ENCODE assay signal across 22 mouse cellular contexts in genomic region chr16:74200024-74200703, GRCm38 (mm10).
DNase-seq lines count a peak whose midpoint lies in the region; ATAC-seq and TF ChIP-seq lines count a peak whose summit lies in the region.
"Had no signal": no experiment of that assay in that cellular context is flagged by ENCODE, and none has a peak within 500 bp of the region (broad histone marks: within the 10 kb centered on the region; RNA-seq: fewer than 3 reads in every experiment).

No protein-coding gene starts in this region.

- H3K27me3 ChIP-seq in forebrain, embryonic 11.5 days (ENCODE audit: control insufficient read depth, insufficient read depth, low read length), result no peaks in the 10 kb centered on the region
- H3K27me3 ChIP-seq in forebrain, embryonic 10.5 days (ENCODE audit: poor library complexity, severe bottlenecking), result no peaks in the 10 kb centered on the region
- no peaks in the 10 kb centered on the region for H3K27me3 ChIP-seq in forebrain, embryonic 14.5 days (replicated peaks; ENCODE audit: control insufficient read depth, insufficient read depth, low read length)
- no peaks in the 10 kb centered on the region for H3K27me3 ChIP-seq in forebrain, embryonic 16.5 days (replicated peaks; ENCODE audit: control insufficient read depth, insufficient read depth, low read length)
- H3K27me3 ChIP-seq: CH12.LX; embryonic facial prominence, embryonic 12.5 days had no signal

- no peak overlapping the region for H3K4me2 ChIP-seq in forebrain, embryonic 11.5 days (ENCODE audit: low read depth, low read length, severe bottlenecking)
- no peak overlapping the region for H3K4me2 ChIP-seq in forebrain, embryonic 14.5 days (ENCODE audit: low read length)
- H3K4me2 ChIP-seq in forebrain, embryonic 16.5 days (ENCODE audit: low read length), result no peak overlapping the region
- H3K4me2 ChIP-seq: embryonic facial prominence, embryonic 12.5 days had no signal

- no peaks in the 10 kb centered on the region for H3K9me3 ChIP-seq in forebrain, embryonic 11.5 days (ENCODE audit: control insufficient read depth, low read length)
- H3K9me3 ChIP-seq in forebrain, embryonic 10.5 days, result no peaks in the 10 kb centered on the region
- H3K9me3 ChIP-seq in forebrain, embryonic 14.5 days (replicated peaks; ENCODE audit: control insufficient read depth, low read length), result no peaks in the 10 kb centered on the region
- no peaks in the 10 kb centered on the region for H3K9me3 ChIP-seq in forebrain, embryonic 16.5 days (ENCODE audit: control insufficient read depth, low read length)
- H3K9me3 ChIP-seq: embryonic facial prominence, embryonic 10.5 days; embryonic facial prominence, embryonic 12.5 days; G1E had no signal

- no peak overlapping the region for H3K9ac ChIP-seq in forebrain, embryonic 11.5 days (ENCODE audit: low read length)
- no peak overlapping the region for H3K9ac ChIP-seq in forebrain, embryonic 14.5 days (ENCODE audit: low read length)
- H3K9ac ChIP-seq in forebrain, embryonic 16.5 days (replicated peaks; ENCODE audit: low read depth, low read length), result no peak overlapping the region
- H3K9ac ChIP-seq: embryonic facial prominence, embryonic 12.5 days had no signal

- H3K36me3 ChIP-seq in forebrain, embryonic 11.5 days (ENCODE audit: control insufficient read depth, insufficient read depth, low read length), result no peaks in the 10 kb centered on the region
- no peaks in the 10 kb centered on the region for H3K36me3 ChIP-seq in forebrain, embryonic 10.5 days (replicated peaks)
- no peaks in the 10 kb centered on the region for H3K36me3 ChIP-seq in forebrain, embryonic 14.5 days (ENCODE audit: control insufficient read depth, insufficient read depth, low read length)
- H3K36me3 ChIP-seq in forebrain, embryonic 16.5 days (ENCODE audit: control insufficient read depth, insufficient read depth), result no peaks in the 10 kb centered on the region
- H3K36me3 ChIP-seq: embryonic facial prominence, embryonic 10.5 days; embryonic facial prominence, embryonic 12.5 days; G1E had no signal

- peak; percentile 71; the same call in 1 of the 2 replicates for ATAC-seq in forebrain, embryonic 11.5 days (replicated peaks; ENCODE audit: low FRiP score)
- ATAC-seq in forebrain, embryonic 14.5 days, result peak; percentile 80
- peak; percentile 71 for ATAC-seq in forebrain, embryonic 16.5 days
- ATAC-seq: activated CD4-positive, CD25-positive, alpha-beta regulatory T cell, adult 4 months; CD4-positive, CD25-positive, alpha-beta regulatory T cell, adult 4 months had no signal

- 57% methylated on average over 1 of the region's 1 CpGs for WGBS in forebrain, embryonic 11.5 days
- WGBS in forebrain, embryonic 10.5 days, result 98% methylated on average over 1 of the region's 1 CpGs
- 13% methylated on average over 1 of the region's 1 CpGs for WGBS in forebrain, embryonic 14.5 days
- WGBS in forebrain, embryonic 16.5 days, result 14% methylated on average over 1 of the region's 1 CpGs

- no peaks in the 10 kb centered on the region for H3K4me1 ChIP-seq in forebrain, embryonic 11.5 days (replicated peaks; ENCODE audit: control insufficient read depth, insufficient read depth, low read length)
- no peaks in the 10 kb centered on the region; the same call in 1 of the 2 replicates for H3K4me1 ChIP-seq in forebrain, embryonic 10.5 days
- peaks cover 6% of the 10 kb centered on the region; the same call in 1 of the 2 replicates for H3K4me1 ChIP-seq in forebrain, embryonic 14.5 days (ENCODE audit: control insufficient read depth, insufficient read depth, low read length)
- H3K4me1 ChIP-seq in forebrain, embryonic 16.5 days (replicated peaks; ENCODE audit: control insufficient read depth, insufficient read depth, low read length), result peaks cover 2% of the 10 kb centered on the region
- H3K4me1 ChIP-seq: embryonic facial prominence, embryonic 10.5 days; embryonic facial prominence, embryonic 12.5 days had no signal

- no peak for TF ChIP-seq CTCF in brain, embryonic 14.5 days (IDR thresholded peaks at IDR 0.05; ENCODE audit: borderline replicate concordance, extremely low read depth, insufficient read depth, insufficient read length)

- no peak overlapping the region for H3K27ac ChIP-seq in forebrain, embryonic 11.5 days (ENCODE audit: low read depth, low read length)
- H3K27ac ChIP-seq in forebrain, embryonic 10.5 days, result no peak overlapping the region
- no peak overlapping the region for H3K27ac ChIP-seq in forebrain, embryonic 14.5 days (ENCODE audit: low read depth, low read length)
- H3K27ac ChIP-seq in forebrain, embryonic 16.5 days (ENCODE audit: low read length), result no peak overlapping the region
- H3K27ac ChIP-seq: embryonic facial prominence, embryonic 10.5 days; embryonic facial prominence, embryonic 12.5 days had no signal

- TF ChIP-seq POLR2A in brain, embryonic 14.5 days (IDR thresholded peaks at IDR 0.05; ENCODE audit: borderline replicate concordance, extremely low read depth, insufficient read depth, insufficient read length, poor library complexity, severe bottlenecking), result no peak

- no peak overlapping the region for H3K4me3 ChIP-seq in forebrain, embryonic 11.5 days (ENCODE audit: low read depth, low read length)
- no peak overlapping the region for H3K4me3 ChIP-seq in forebrain, embryonic 10.5 days
- no peak overlapping the region for H3K4me3 ChIP-seq in forebrain, embryonic 14.5 days (ENCODE audit: low read depth, low read length)
- H3K4me3 ChIP-seq in forebrain, embryonic 16.5 days (replicated peaks; ENCODE audit: low read length), result no peak overlapping the region
- H3K4me3 ChIP-seq: embryonic facial prominence, embryonic 10.5 days; embryonic facial prominence, embryonic 12.5 days had no signal

- DNase-seq in forebrain, embryonic 11.5 days (ENCODE audit: low spot score), result no peak
- no peak for DNase-seq in forebrain, embryonic 10.5 days (ENCODE audit: extremely low spot score, low spot score)
- peak; percentile 57 for DNase-seq in brain, embryonic 14.5 days (ENCODE audit: low read depth)
- DNase-seq in forebrain, embryonic 14.5 days (ENCODE audit: low spot score), result peak; percentile 72
- no peak for DNase-seq in ovary, postnatal 36 days (ENCODE audit: low spot score)
- DNase-seq in T-cell, adult 2 months (ENCODE audit: low spot score), result no peak
- DNase-seq: adrenal gland, adult 8-10 months; adrenal gland, postnatal 14 days; adrenal gland, postnatal 36 days; B cell, adult 2 months; cerebellum, adult 11 months; cerebellum, adult 18-20 months; cerebellum, adult 8-10 months; cerebellum, adult 9-11 months; cerebellum, postnatal 14 days had no signal

Comparison
In these comparisons a context has a peak if more than half of its experiments do, and no peak if none do; other contexts are left out.
1. DNase-seq: peak in brain, embryonic 14.5 days (single experiment) and forebrain, embryonic 14.5 days (single experiment); none in forebrain, embryonic 11.5 days (single experiment), forebrain, embryonic 10.5 days (single experiment), ovary, postnatal 36 days (single experiment) and T-cell, adult 2 months (single experiment).
2. Peak in every context shown above with its lines, with median percentiles within 50 percentile points of each other: ATAC-seq.